Mouse (Mus musculus): ENCODE results near the gene Usp32.

GRCm38 (mm10) chr11:85103763-85104162 is 36.2 kb downstream of the Usp32 start:
- TF ChIP-seq CTCF (IDR thresholded peaks at IDR 0.05; ENCODE audit: control insufficient read depth, insufficient read depth, low read length): no peak
- no peak for TF ChIP-seq POLR2A (IDR thresholded peaks at IDR 0.05; ENCODE audit: borderline replicate concordance, control insufficient read depth, low read depth, low read length)

Data from bone marrow, adult 2 months (tissue).